Mouse (Mus musculus): ENCODE data around the gene Srp14. TPM values are rescaled to one million over a fixed set of nuclear protein-coding genes. Genes with fewer than 3 reads are reported as not detected.

Gene Srp14
- 100 to 1,000 TPM; 168 to 197 TPM for total RNA-seq (2021)

GRCm38 (mm10) chr2:118479550-118479909, at the start of gene Srp14:
Gene Srp14 (minus strand): TSS chr2:118479711.
- peak; percentile 89 to 90 for DNase-seq

GRCm38 (mm10) chr2:118526545-118526944, 47.0 kb upstream of the Srp14 start:
- DNase-seq, result no peak

GRCm38 (mm10) chr2:118524811-118525210, 45.3 kb upstream of the Srp14 start:
- no peak for DNase-seq

GRCm38 (mm10) chr2:118523163-118523730, 43.7 kb upstream of the Srp14 start:
- no peak for DNase-seq

GRCm38 (mm10) chr2:118522265-118522664, 42.8 kb upstream of the Srp14 start:
- no peak for DNase-seq

DNA sequence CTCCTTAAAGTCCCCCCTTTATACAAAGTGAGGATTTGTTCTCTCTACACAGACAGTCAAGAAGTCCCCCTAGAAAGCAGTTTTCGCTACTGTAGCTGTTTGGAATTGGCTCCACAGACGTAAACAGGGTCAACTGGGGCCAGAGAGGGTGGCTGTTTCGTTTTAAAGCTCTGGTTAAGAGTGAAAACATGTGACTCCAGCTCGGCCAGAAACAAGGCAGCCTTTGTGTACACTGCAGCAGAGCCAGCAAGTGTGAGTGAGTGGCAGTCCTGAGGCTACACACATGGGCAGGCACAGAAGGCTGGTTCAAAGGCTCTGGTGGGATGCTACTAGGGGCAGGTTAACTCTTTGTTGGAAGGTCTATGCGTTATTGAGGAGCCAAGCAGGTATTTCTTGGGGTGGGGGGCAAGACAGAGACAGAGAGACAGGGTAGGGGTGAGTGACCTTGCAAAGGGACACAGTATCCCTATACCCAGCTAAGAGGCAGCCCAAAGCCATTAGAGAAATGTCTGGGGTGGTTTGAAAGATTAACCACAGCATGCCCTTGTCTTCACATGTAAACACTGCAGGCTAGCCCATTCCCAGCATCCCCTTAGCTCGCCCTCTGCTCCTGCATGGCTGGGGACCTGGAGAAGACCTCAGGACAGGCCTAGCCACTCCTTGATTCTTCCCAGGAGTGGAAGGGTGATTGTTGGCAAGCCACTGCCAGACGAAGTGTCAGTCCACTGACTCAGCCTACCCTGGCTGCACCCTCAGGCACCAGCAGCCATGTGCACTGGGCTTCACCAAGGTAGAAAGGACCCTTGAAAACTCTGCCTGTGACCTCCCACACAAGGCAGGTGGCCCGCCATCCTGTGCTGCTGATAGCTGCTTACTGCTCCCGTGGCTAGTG, 40.8 kb upstream of the Srp14 start:
- DNase-seq, result no peak

- no peak for DNase-seq
These were observed 33.2 kb upstream of the Srp14 start for GRCm38 (mm10) chr2:118512418-118513377.

DNA sequence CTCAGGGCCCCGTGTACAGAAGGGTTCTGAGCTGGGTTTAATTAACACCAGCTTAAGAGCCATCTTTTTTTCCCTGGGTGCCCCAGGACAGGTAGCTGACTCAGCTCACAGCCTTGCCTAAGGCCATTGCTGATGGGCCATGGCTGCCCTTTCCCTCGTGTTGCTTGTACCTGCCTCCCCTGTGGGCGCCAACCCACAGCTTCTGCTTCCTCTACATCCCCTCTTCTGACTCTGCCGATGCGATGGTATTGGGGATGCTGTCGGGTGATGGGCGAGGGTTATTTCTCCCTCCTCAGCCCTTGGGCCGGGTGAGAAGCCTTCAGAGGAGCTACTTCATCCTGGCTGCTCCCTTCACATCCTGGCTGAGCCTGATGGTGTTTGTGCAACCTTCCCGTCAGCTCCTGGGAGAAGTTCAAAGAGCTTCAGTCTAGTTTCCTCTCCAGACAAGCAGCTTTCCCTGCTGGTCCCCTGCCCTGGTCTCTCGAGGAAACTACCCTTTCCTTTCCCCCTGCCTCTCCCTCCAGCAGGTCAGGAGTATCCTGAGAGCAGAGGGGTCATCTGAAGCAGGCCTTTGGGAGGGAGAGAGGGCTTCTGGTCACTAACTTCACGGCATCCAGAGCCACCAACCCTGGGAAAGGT, 32.4 kb upstream of the Srp14 start:
- no peak for DNase-seq

- DNase-seq, result peak; percentile 84 to 90
These were observed 31.2 kb upstream of the Srp14 start for GRCm38 (mm10) chr2:118510447-118511310.

GRCm38 (mm10) chr2:118509688-118510446, 30.4 kb upstream of the Srp14 start:
- DNase-seq, result no peak

DNA sequence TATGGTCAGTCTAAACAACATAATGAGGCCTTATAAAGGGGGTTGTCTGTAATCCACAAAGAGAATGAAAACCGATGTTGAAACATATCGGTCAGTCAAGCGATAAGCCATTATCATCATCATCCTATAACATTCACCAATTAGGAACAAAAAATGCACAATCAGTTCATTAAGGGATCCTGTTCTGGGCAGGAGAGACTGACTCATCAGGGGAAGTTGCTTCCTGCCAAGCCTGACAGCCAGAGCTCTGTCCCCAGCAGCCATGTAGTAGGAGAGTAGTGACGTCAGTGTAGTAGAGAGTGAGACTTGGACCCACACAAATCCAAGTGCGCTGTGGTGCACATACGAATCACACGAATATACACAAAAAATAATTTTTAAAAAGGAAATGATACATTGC, 27.6 kb upstream of the Srp14 start:
- no peak for DNase-seq

- no peak for DNase-seq
These were observed 20.7 kb upstream of the Srp14 start for GRCm38 (mm10) chr2:118500191-118500590.

GRCm38 (mm10) chr2:118499135-118499961, 19.8 kb upstream of the Srp14 start:
- DNase-seq, result no peak

GRCm38 (mm10) chr2:118498476-118498875, 19.0 kb upstream of the Srp14 start:
- no peak for DNase-seq

GRCm38 (mm10) chr2:118497890-118498289, 18.4 kb upstream of the Srp14 start:
- no peak for DNase-seq

GRCm38 (mm10) chr2:118495024-118495423, 15.5 kb upstream of the Srp14 start:
- no peak for DNase-seq

DNA sequence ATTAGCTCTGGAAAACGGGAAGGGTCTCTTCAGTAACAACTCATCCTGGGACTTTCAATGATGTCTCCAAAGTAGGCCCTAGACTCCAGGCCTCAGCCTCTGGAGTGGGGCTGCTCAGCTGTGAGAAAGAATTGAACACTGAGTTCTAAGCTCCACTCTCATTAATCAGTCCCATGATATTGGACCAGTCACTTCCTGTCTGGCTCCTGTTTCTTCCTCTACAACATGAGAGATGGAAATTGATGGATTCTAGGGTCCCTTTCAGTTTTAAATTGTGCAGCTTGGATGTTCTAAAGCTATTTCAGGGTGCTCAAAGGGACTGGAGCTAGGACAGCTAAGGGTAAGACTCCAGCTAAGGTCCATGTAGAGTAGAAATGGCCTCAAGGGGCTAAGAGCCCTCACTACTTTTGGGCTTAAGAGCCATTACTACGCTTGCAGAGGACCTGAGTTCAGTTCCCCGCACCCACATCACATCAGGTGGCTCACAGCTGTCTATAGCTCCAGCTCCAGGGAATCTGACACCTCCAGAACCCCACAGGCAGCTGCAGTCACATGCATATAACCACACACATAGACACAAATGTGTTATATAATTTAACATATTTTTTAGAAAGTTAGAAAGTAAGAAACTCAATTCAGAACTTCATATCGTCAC, 12.4 kb upstream of the Srp14 start:
- DNase-seq, result no peak

DNA sequence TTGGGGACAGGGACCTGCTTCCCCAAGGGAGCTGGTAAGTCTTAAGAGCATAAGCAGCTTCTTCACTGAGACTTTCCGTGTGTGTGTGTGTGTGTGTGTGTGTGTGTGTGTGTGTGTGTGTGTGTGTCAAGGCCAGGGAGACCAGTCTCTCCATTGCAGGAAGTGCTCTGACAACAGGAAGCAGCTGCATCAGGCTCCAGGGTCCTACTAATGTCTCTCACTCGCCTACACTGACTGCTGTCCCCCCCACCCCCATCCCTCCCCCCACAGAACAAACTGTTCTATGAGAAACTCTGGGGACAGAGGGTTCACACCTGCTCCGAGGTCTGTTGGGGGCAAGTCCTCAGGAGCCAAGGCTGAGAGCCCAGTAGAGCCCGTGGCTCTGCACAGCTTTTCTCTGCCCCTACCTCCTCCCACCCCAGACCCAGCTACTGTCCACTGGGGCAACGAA, 11.8 kb upstream of the Srp14 start:
- DNase-seq, result no peak
